Mouse (Mus musculus): ENCODE results near the gene B020011L13Rik.
"Not testable (repeated sequence)": the region's sequence is repeated elsewhere in the genome, so short reads cannot be mapped to it uniquely, and the experiment has no call there.

DNA sequence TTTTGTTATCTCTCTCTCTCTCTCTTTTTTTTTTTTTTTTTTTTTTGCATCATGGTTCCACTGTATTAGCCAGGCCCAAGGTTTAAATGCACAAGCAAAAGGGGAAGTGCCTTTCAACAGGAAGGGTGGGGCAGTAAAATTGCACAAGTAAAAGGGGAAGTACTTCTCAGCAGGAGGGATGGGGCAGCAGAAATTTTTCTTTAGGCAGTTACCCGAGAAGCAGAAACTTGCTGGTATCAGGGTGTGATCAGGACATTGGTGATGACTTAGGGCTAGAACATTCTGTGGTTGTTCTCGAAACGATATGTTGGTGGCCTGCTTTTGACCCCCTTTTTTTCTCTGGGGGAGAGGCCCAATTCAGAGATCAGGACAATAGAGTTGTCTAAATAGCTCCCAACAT lies 70.8 kb downstream of the B020011L13Rik start:
- not testable (repeated sequence) for TF ChIP-seq CTCF (IDR thresholded peaks at IDR 0.05; ENCODE audit: borderline replicate concordance, insufficient read depth, low read depth, low read length); POLR2A (IDR thresholded peaks at IDR 0.05; ENCODE audit: borderline replicate concordance, insufficient read depth, low read length)
